Mouse (Mus musculus): ENCODE data around the gene Pxn.

Gene Pxn

DNA sequence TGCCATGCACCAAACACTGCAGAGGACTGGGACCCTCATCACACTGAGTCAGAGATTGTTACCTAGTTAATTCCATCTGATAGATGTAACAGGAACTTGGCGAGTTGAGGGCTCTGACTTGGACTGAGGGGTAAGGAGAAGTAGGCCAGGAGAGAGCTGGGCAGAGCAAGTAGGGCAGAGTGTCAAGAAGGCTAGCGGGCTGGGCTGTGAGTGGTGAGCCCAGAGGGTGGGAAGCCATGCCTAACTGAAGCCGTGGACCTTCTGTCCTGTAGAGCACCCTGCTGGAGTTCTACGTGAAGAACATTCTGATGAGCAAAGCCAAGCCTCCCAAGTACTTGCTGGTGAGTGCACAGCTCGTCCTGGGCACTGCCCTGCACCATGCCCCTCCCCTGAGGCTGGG is 72.9 kb downstream of the Pxn start:
- no peak for DNase-seq (ENCODE audit: extremely low read depth, low read depth)

DNA sequence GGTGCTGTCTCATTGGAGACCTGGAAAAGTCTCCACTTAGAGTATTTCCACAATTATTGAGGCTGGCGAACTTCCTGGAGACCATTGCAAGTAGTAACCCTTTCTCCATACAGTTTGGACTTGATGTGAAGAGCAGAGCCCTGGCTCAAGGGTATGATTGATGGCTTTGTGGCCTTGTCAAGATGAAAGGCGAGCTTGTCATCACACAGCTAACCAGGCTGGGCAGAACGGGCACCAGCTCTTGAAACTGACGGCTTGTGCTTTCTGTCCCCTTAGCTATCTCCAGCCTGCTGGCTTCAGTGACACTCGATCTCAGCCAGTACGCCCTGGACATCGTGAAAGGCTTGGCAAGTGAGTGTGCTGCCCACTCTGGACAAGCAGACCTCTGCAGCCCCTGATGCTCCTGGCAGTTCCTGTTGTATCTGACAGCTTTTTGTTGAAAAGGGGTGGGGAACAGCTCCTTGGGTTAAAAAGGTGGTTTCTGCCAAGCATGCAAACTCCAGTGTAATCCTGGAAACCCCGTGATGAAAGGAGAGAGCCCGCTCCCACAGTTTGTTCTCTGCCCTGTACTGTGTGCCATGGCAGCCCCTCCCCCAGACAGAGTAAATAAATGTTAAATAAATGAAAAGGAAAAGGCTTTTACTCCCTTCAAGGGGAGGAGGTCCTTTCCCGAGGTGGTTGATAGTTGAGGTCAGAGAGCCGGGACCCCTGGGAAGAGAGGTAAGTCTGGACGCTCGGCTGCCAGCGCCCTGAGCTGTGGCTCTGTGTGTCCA is 73.9 kb downstream of the Pxn start:
- no peak for DNase-seq (ENCODE audit: extremely low read depth, low read depth)

DNA sequence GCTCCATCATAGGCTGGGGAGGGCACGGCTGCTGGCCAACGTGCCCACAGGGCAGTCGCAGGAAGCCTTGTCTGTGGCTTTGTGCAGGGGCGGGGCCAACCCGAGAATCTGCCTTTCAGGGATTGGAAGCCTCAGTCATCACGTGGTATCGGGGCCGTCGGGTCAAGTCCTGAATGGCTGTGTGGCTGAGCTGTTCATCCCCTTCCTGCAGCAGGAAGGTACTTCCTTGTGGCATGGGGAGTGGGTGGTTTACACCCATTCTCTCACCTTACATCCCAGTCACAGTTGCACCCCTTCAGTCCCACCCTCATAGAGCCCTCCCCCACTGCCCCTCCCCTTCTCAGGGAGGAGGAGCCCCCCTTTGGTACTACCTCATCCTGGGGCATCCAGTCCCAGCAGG is 75.2 kb downstream of the Pxn start:
- DNase-seq (ENCODE audit: extremely low read depth, low read depth), result no peak

DNA sequence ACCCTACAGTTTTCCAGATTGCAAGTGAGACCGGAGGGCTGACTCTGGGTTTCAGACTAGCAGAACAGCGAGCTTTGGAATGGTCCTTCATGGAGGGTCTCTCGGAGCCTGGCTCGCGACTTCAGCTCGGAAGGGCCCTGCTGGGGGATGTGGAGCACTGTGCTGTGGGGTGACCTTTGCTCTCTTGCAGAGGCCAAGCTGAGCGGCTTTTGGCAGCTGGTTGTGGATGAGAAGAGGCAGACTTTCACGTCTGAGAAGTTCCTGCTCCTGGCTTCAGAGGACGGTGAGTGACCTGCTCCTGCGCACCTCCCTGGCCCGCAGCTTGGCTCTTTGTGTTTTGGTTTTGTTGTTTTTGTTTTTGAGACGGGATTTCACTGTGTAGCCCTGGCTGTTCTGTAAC is 79.1 kb downstream of the Pxn start:
- DNase-seq (ENCODE audit: extremely low read depth, low read depth), result no peak

DNA sequence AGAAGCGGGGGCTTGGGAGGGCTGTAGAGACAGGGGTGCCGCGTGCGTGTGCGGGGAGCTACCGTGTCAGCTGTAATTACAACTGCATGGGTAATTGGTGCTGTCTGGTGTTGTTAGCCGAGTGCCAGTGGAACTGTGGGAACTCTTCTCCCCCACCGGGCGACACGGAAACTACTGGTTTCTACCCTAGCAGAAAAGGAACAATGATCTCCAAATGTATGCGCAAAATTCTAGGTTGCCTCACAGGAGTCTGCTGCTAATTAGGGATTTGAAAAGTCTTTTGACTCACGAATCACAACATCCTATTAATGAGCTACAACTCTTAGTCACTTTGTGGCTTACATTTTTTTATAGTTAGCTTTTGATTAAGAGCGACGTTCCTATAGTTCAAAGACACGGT is 79.7 kb downstream of the Pxn start:
- no peak for DNase-seq (ENCODE audit: extremely low read depth, low read depth)

DNA sequence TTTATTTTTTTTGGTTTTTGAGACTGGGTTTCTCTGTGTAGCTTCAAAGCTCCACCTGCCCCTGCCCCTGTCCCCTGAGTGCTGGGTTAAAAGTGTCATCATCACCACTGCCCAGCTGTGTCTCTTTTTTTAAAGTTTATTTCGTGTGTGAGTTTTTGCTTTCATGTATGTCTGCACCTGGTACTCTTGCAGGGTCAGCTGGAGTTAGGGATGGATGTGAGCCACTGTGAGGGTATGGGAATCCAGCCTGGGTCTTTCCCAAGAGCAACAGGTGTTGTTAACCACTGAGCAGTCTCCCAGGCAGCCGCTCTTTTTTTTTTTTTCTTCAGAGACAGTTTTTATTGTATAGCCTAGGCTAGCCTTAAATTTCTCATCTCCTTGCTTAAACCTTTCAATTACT is 80.3 kb downstream of the Pxn start:
- no peak for DNase-seq (ENCODE audit: extremely low read depth, low read depth)

DNA sequence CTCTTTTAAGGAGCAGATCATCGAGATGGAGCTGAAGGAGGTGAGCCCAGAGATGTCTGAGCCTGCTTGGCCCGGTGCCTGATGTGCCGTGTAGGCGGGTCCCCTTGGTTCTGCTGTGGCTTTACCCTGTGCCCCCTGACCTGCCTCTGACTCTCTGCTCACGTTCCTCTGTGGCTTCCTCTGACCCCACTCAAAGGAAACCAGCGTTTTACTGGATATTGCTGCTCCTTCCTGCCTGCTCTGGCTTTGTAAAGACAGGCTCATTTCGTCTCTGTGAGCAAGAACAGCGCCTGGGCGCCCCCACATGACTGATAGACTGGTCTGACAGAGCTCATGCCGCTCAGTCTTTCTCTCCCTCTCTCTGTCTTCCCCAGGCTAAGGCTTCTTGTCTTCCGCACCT is 84.6 kb downstream of the Pxn start:
- DNase-seq (ENCODE audit: extremely low read depth, low read depth), result no peak

DNA sequence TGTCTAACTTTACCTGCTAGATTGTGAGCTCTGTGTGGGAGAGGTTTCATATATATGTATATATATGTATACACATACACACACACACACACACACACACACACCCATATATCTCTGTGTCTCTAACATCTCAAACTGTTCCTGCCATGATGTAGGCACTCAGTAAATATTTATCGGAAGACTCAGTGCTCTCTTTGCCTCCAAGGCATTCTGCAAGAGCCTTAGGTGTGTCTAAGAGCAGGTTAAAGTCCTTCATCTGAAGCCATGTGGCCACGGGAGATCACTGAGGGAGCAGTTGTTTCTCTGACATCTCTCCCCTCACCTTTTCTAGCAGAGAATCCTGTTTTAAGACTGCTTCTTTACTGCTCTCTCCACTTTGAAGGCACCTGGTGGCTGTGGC is 85.0 kb downstream of the Pxn start:
- DNase-seq (ENCODE audit: extremely low read depth, low read depth), result no peak

DNA sequence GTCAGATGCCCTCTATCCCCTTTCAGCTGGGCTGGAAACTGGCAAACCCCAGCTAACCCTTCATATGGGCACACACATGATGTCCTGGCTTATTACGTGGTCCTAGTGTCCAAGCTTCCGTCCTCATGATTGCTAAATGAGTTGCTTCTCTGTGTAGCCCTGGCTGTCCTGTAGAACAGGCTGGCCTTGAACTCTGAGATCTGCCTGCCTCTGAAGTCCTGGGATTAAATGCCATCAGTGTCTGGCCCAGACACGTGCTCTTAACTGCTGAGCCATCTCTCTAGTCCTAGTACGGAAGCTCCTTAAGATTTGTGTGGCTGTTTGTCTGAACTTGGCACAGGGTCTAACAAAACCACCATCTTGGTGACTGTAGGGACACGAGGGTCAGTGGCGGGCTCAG is 97.1 kb downstream of the Pxn start:
- no peak for DNase-seq (ENCODE audit: extremely low read depth, low read depth)
